Mouse (Mus musculus): Measurements from ENCODE around the gene Timp1. TPM values are rescaled to one million over a fixed set of nuclear protein-coding genes. Genes with fewer than 3 reads are reported as not detected.
A peak's percentile ranks its signal among the peaks of the same experiment; 100 is the strongest.

Timp1 gene
- polyA plus RNA-seq (2016; fragmentation: Nextera tagmentation; extraction: Ambion mirVana) = 16.0 and 17.9 TPM in 2 replicates

GRCm38 (mm10) chrX:20869962-20870513, at the start of gene Timp1:
Gene Timp1 (plus strand): TSS chrX:20870166.
- H3K36me3 ChIP-seq = no peaks in the 10 kb centered on the region
- H3K4me1 ChIP-seq = no peaks in the 10 kb centered on the region
- WGBS = 19% methylated on average over 18 of the region's 18 CpGs
- H3K4me2 ChIP-seq (replicated peaks) = peak within 1 kb of the TSS; percentile 46
- no peaks in the 10 kb centered on the region for H3K27me3 ChIP-seq
- no peak within 1 kb of the TSS for H3K9ac ChIP-seq
- peak; percentile 68; the same call in 1 of the 2 replicates for ATAC-seq (ENCODE audit: insufficient number of reproducible peaks, insufficient read depth, low FRiP score, low TSS enrichment)
- H3K27ac ChIP-seq = no peak within 1 kb of the TSS
- no peaks in the 10 kb centered on the region for H3K9me3 ChIP-seq
- H3K4me3 ChIP-seq = peak within 1 kb of the TSS; percentile 27

- H3K4me3 ChIP-seq = no peak overlapping the region
- H3K4me1 ChIP-seq = no peaks in the 10 kb centered on the region
- no peak overlapping the region for H3K27ac ChIP-seq
- 0 out of 2 replicates have a peak, but pooled peaks have one; percentile 69 for ATAC-seq (ENCODE audit: insufficient number of reproducible peaks, insufficient read depth, low FRiP score, low TSS enrichment)
- H3K9ac ChIP-seq = no peak overlapping the region
- no peaks in the 10 kb centered on the region for H3K36me3 ChIP-seq
- no peaks in the 10 kb centered on the region for H3K9me3 ChIP-seq
- no peak overlapping the region for H3K4me2 ChIP-seq (replicated peaks)
- H3K27me3 ChIP-seq = no peaks in the 10 kb centered on the region
- 22% methylated on average over 5 of the region's 5 CpGs for WGBS
Measured at GRCm38 (mm10) chrX:20828934-20829333, 41.0 kb upstream of the Timp1 start.

GRCm38 (mm10) chrX:20847232-20847631, 22.7 kb upstream of the Timp1 start:
- Histone ChIP-seq H3K4me1 (no peaks in the 10 kb centered on the region), H3K36me3 (peaks cover 7% of the 10 kb centered on the region; the same call in 1 of the 2 replicates), H3K9ac (no peak overlapping the region), H3K27ac (no peak overlapping the region), H3K27me3 (no peaks in the 10 kb centered on the region), H3K4me2 (replicated peaks) (no peak overlapping the region), H3K4me3 (no peak overlapping the region), H3K9me3 (no peaks in the 10 kb centered on the region)
- WGBS = 90% methylated on average over 3 of the region's 3 CpGs
- no peak for ATAC-seq (ENCODE audit: insufficient number of reproducible peaks, insufficient read depth, low FRiP score, low TSS enrichment)

GRCm38 (mm10) chrX:20847816-20848215, 22.1 kb upstream of the Timp1 start:
- H3K27me3 ChIP-seq = no peaks in the 10 kb centered on the region
- peaks cover 7% of the 10 kb centered on the region; the same call in 1 of the 2 replicates for H3K36me3 ChIP-seq
- H3K27ac ChIP-seq = peak overlapping the region; percentile 60; the same call in 1 of the 2 replicates
- H3K9me3 ChIP-seq = no peaks in the 10 kb centered on the region
- peak overlapping the region; percentile 32 for H3K4me2 ChIP-seq (replicated peaks)
- WGBS = 21% methylated on average over 2 of the region's 2 CpGs
- H3K4me3 ChIP-seq = peak overlapping the region; percentile 59; the same call in 1 of the 2 replicates
- no peak overlapping the region for H3K9ac ChIP-seq
- 0 out of 2 replicates have a peak, but pooled peaks have one; percentile 5 for ATAC-seq (ENCODE audit: insufficient number of reproducible peaks, insufficient read depth, low FRiP score, low TSS enrichment)
- no peaks in the 10 kb centered on the region for H3K4me1 ChIP-seq

GRCm38 (mm10) chrX:20848256-20848984, 21.5 kb upstream of the Timp1 start:
- H3K27ac ChIP-seq = peak overlapping the region; percentile 60; the same call in 1 of the 2 replicates
- peak overlapping the region; percentile 63 for H3K9ac ChIP-seq
- peak overlapping the region; percentile 59 for H3K4me3 ChIP-seq
- ATAC-seq (ENCODE audit: insufficient number of reproducible peaks, insufficient read depth, low FRiP score, low TSS enrichment) = peak; percentile 98
- WGBS = 18% methylated on average over 42 of the region's 42 CpGs
- peaks cover 10% of the 10 kb centered on the region for H3K36me3 ChIP-seq
- H3K27me3 ChIP-seq = no peaks in the 10 kb centered on the region
- H3K4me2 ChIP-seq (replicated peaks) = peak overlapping the region; percentile 63
- H3K9me3 ChIP-seq = no peaks in the 10 kb centered on the region
- no peaks in the 10 kb centered on the region for H3K4me1 ChIP-seq

- H3K4me3 ChIP-seq = no peak overlapping the region
- H3K4me1 ChIP-seq = no peaks in the 10 kb centered on the region
- 92% methylated on average over 7 of the region's 7 CpGs for WGBS
- no peaks in the 10 kb centered on the region for H3K9me3 ChIP-seq
- peaks cover 18% of the 10 kb centered on the region for H3K36me3 ChIP-seq
- ATAC-seq (ENCODE audit: insufficient number of reproducible peaks, insufficient read depth, low FRiP score, low TSS enrichment) = no peak
- no peak overlapping the region for H3K4me2 ChIP-seq (replicated peaks)
- no peaks in the 10 kb centered on the region for H3K27me3 ChIP-seq
- H3K27ac ChIP-seq = no peak overlapping the region
- no peak overlapping the region for H3K9ac ChIP-seq
Measured at GRCm38 (mm10) chrX:20853794-20854193, 16.2 kb upstream of the Timp1 start.

DNA sequence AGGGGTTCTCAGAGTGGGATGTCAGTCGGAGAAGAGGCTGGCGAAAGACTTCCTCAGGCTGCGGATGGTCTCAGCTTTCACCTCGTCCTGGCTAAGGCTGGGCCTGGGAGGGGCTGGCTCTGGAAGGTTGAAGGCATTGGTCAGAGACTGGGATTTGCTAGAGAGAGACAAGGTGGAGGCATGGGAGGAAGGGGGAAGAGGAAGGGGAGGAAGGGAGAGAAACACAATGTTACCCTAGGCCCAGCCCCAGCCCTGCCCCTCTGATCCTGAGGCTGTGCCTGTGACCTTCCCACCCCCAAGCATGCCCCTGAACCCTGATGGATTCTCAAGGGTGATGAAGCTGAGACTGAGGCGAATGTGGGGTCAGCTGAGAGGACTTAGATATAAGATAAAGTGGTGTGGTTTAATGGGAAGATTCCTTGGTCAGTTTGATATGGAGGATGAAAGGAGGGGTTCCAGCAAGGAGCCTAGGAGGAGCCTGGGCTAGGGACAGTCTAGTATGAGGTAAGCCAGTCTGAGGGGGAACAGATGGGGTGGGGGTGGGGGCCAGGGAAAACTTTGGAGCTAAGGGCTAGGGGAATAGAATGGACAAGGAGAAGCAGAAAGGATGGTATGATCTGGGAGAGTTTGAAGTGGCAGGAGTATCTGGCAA, 8.4 kb upstream of the Timp1 start:
- WGBS = 46% methylated on average over 5 of the region's 5 CpGs
- H3K27me3 ChIP-seq = no peaks in the 10 kb centered on the region
- no peaks in the 10 kb centered on the region for H3K36me3 ChIP-seq
- no peak overlapping the region for H3K9ac ChIP-seq
- no peaks in the 10 kb centered on the region for H3K4me1 ChIP-seq
- no peak; the same call in 1 of the 2 replicates for ATAC-seq (ENCODE audit: insufficient number of reproducible peaks, insufficient read depth, low FRiP score, low TSS enrichment)
- H3K27ac ChIP-seq = no peak overlapping the region
- no peak overlapping the region for H3K4me2 ChIP-seq (replicated peaks)
- no peaks in the 10 kb centered on the region for H3K9me3 ChIP-seq
- no peak overlapping the region for H3K4me3 ChIP-seq

- H3K27ac ChIP-seq = no peak overlapping the region
- no peaks in the 10 kb centered on the region for H3K27me3 ChIP-seq
- H3K9ac ChIP-seq = no peak overlapping the region
- no peak overlapping the region for H3K4me2 ChIP-seq (replicated peaks)
- WGBS = 38% methylated on average over 27 of the region's 29 CpGs
- peak; percentile 24; the same call in 1 of the 2 replicates for ATAC-seq (ENCODE audit: insufficient number of reproducible peaks, insufficient read depth, low FRiP score, low TSS enrichment)
- no peak overlapping the region for H3K4me3 ChIP-seq
- no peaks in the 10 kb centered on the region for H3K9me3 ChIP-seq
- no peaks in the 10 kb centered on the region for H3K36me3 ChIP-seq
- H3K4me1 ChIP-seq = no peaks in the 10 kb centered on the region
Measured at GRCm38 (mm10) chrX:20862105-20863065, 7.6 kb upstream of the Timp1 start.

GRCm38 (mm10) chrX:20863161-20864101, 6.5 kb upstream of the Timp1 start:
- no peak overlapping the region for H3K27ac ChIP-seq
- 80% methylated on average over 9 of the region's 9 CpGs for WGBS

DNA sequence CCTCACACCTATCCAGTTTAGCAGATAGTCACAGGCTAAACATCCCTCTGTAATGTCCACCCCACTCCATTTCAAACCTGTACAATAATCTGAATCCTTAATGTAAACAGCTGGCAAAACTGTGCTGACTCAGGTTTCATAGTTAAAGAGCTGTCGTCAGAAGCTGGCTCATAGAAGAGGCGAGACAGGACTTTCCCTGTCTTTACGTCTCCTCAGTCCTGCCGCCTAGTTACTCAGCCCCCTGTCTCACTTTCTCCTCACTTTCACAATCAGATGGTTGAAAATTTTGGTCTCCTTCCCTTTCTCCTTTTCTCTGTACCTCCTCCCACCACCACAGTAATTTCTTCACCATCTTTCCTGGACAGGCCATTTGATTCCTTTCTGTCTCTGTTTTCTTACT, 1.9 kb upstream of the Timp1 start:
- Histone ChIP-seq H3K27ac (no peak overlapping the region), H3K36me3 (no peaks in the 10 kb centered on the region), H3K4me3 (no peak overlapping the region), H3K9ac (no peak overlapping the region), H3K27me3 (no peaks in the 10 kb centered on the region), H3K4me1 (no peaks in the 10 kb centered on the region), H3K4me2 (replicated peaks) (no peak overlapping the region), H3K9me3 (no peaks in the 10 kb centered on the region)
- ATAC-seq (ENCODE audit: insufficient number of reproducible peaks, insufficient read depth, low FRiP score, low TSS enrichment) = no peak
- 45% methylated on average over 4 of the region's 4 CpGs for WGBS

More at GRCm38 (mm10) chrX:20863161-20864101, 6.5 kb upstream of the Timp1 start:
- Histone ChIP-seq H3K9ac (no peak overlapping the region), H3K4me2 (replicated peaks) (no peak overlapping the region), H3K4me1 (no peaks in the 10 kb centered on the region), H3K9me3 (no peaks in the 10 kb centered on the region), H3K36me3 (no peaks in the 10 kb centered on the region), H3K4me3 (no peak overlapping the region), H3K27me3 (no peaks in the 10 kb centered on the region)
- ATAC-seq (ENCODE audit: insufficient number of reproducible peaks, insufficient read depth, low FRiP score, low TSS enrichment) = no peak

All from embryonic facial prominence, embryonic 12.5 days (tissue).